Mouse (Mus musculus): ENCODE results near the gene Fzd5. TPM values are rescaled to one million over a fixed set of nuclear protein-coding genes. Genes with fewer than 3 reads are reported as not detected.
A peak's percentile ranks its signal among the peaks of the same experiment; 100 is the strongest.

The Fzd5 gene
- total and polyA plus RNA-seq, 2 experiments from 2014 or later, result 0.38 to 2.7 TPM

DNA sequence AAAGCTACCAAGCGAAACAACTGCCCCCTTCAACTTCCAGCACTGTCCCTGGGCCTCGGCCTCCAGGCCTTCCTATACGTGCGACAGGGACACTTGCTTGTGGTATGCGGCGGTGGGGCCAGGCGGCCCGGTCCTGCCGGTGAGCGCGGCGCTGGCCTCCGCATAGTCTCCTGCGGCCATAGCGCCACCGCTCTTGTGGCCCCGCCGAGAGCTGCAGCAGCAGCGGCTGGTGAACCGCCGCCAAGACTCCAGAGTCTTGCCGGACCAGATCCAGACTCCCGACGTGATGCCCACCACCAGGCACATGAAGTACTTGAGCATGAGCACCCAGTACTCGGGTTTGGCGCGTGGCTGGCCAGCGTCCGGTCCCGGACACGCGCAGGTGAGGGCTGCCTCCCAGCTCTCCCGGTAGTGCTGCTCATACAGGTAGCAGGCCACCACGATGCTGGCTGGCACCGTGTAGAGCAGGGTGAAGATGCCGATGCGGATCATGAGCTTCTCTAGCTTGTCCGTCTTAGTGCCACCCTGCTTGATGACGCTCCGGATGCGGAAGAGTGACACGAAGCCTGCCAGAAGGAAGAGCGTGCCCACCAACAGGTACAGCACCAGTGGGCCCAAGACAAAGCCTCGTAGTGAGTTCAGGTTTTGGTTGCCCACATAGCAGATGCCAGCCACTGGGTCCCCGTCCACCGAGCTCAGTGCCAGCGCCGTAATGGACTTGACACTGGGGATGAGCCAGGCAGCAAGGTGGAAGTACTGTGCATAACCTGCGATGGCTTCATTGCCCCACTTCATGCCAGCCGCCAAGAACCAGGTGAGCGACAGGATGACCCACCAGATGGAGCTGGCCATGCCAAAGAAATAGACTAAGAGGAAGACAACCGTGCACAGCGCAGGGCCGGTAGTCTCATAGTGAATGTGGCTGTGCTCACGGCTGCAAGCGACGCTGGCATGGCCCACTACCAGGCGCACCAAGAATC lies 2.5 kb downstream of the Fzd5 start:
- 42% methylated on average over 58 of the region's 58 CpGs for WGBS
- no peak for ATAC-seq
- no peak overlapping the region; the same call in 1 of the 2 replicates for H3K9ac ChIP-seq (replicated peaks; ENCODE audit: low read length)

DNA sequence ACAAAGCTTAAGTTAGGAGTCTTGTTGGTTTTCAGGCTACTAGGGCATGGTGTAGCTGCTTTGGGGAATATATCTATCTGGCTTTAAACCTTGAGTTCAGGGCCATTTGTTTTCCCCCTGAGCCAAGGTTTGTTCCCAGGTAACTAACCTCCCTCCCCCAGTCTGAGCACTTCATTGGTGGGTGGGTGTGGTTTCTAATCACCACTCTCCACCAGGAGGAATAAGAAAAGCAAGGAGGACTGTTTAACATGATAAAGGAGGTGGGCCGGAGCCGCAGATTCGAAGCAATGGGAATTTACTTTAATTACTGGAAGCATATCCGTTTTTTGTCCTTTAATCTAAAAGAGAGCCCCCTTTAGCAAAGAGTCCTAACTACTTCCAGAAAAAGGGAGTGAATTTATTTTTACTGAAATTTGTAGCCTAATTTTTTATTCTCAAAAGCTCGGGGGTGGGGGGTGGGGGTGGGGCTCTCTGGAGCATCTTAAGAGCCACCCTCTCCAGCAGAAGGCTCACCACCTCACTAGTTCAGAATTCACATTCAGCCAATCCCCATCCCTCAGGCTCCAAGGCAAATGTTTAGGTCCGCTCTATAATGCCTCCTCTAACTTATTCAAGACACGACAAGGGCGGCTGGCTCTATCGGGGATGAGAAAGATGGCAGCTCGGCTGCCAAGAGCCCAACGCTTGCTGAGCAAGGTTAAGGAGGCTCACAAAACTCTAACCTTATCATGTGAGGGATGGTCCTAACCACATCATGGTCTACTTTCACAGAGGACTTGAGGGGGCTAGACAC lies 3.9 kb downstream of the Fzd5 start:
- Histone ChIP-seq H3K4me3 (ENCODE audit: low read length) (no peak overlapping the region), H3K27me3 (ENCODE audit: insufficient read depth, low read length) (peaks cover 24% of the 10 kb centered on the region; the same call in 1 of the 2 replicates), H3K4me2 (ENCODE audit: low read depth, low read length) (no peak overlapping the region), H3K27ac (no peak overlapping the region), H3K9ac (replicated peaks; ENCODE audit: low read length) (no peak overlapping the region), H3K9me3 (ENCODE audit: low read length) (no peaks in the 10 kb centered on the region), H3K4me1 (ENCODE audit: insufficient read depth, low read length) (no peaks in the 10 kb centered on the region; the same call in 1 of the 2 replicates), H3K36me3 (ENCODE audit: insufficient read depth, low read length) (no peaks in the 10 kb centered on the region)
- DNase-seq (ENCODE audit: low spot score) (no peak), ATAC-seq (no peak)
- WGBS, result 35% methylated on average over 11 of the region's 11 CpGs
- no peak for TF ChIP-seq CTCF (IDR thresholded peaks at IDR 0.05; ENCODE audit: low read depth)

More for the DNA sequence above, 2.5 kb downstream of the Fzd5 start:
- no peaks in the 10 kb centered on the region for H3K36me3 ChIP-seq (ENCODE audit: insufficient read depth, low read length)
- no peaks in the 10 kb centered on the region for H3K9me3 ChIP-seq (ENCODE audit: low read length)
- H3K4me1 ChIP-seq (ENCODE audit: insufficient read depth, low read length), result no peaks in the 10 kb centered on the region; the same call in 1 of the 2 replicates
- peak overlapping the region; percentile 30 for H3K4me3 ChIP-seq (ENCODE audit: low read length)
- DNase-seq (ENCODE audit: low spot score), result peak; percentile 64
- H3K27me3 ChIP-seq (ENCODE audit: insufficient read depth, low read length), result peaks cover 24% of the 10 kb centered on the region; the same call in 1 of the 2 replicates
- H3K27ac ChIP-seq, result no peak overlapping the region
- peak; percentile 45 for TF ChIP-seq CTCF (IDR thresholded peaks at IDR 0.05; ENCODE audit: low read depth)
- H3K4me2 ChIP-seq (ENCODE audit: low read depth, low read length), result peak overlapping the region; percentile 94

DNA sequence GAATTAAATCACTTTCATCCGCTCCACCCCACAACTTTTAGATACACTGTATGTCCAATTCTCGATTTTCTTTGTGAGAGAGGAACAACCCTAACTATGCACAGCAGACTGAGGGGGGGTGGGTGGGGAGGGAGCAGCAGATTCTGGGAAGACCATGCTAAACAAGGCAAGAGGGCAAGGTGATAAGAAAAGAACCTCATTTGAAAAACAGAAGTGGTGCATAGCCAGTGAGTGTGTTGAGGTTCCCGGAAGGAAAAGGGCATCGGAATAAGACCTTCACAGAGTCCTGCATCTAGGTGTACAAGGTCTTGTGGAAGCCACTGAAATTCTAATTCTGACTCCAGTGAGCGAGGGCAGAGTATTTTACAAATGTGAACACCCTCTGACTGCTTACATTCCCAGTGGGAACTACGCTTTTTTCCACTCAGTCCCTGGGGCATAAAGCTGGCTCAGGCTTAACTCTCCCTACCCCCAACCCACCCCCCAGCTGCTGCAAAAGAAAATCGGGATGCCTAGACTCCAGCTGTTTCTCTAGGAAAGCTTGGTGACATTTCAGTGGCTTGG lies 4.8 kb downstream of the Fzd5 start:
- no peak for TF ChIP-seq CTCF (IDR thresholded peaks at IDR 0.05; ENCODE audit: low read depth)
- Histone ChIP-seq H3K27ac (no peak overlapping the region), H3K4me1 (ENCODE audit: insufficient read depth, low read length) (no peaks in the 10 kb centered on the region; the same call in 1 of the 2 replicates), H3K9ac (replicated peaks; ENCODE audit: low read length) (no peak overlapping the region), H3K9me3 (ENCODE audit: low read length) (no peaks in the 10 kb centered on the region), H3K27me3 (ENCODE audit: insufficient read depth, low read length) (peaks cover 24% of the 10 kb centered on the region; the same call in 1 of the 2 replicates), H3K36me3 (ENCODE audit: insufficient read depth, low read length) (no peaks in the 10 kb centered on the region), H3K4me2 (ENCODE audit: low read depth, low read length) (no peak overlapping the region), H3K4me3 (ENCODE audit: low read length) (no peak overlapping the region)
- DNase-seq (ENCODE audit: low spot score) (no peak), ATAC-seq (no peak)
- WGBS, result 63% methylated on average over 7 of the region's 7 CpGs

GRCm38 (mm10) chr1:64732161-64732560 lies 5.4 kb downstream of the Fzd5 start:
- no peak for TF ChIP-seq CTCF (IDR thresholded peaks at IDR 0.05; ENCODE audit: low read depth)
- ATAC-seq (no peak), DNase-seq (ENCODE audit: low spot score) (no peak)
- H3K4me1 ChIP-seq (ENCODE audit: insufficient read depth, low read length), result no peaks in the 10 kb centered on the region; the same call in 1 of the 2 replicates
- no peaks in the 10 kb centered on the region for H3K36me3 ChIP-seq (ENCODE audit: insufficient read depth, low read length)
- no peak overlapping the region for H3K4me3 ChIP-seq (ENCODE audit: low read length)
- WGBS, result 60% methylated on average over 10 of the region's 10 CpGs
- H3K27ac ChIP-seq, result no peak overlapping the region
- no peak overlapping the region for H3K9ac ChIP-seq (replicated peaks; ENCODE audit: low read length)
- no peaks in the 10 kb centered on the region for H3K9me3 ChIP-seq (ENCODE audit: low read length)
- no peak overlapping the region for H3K4me2 ChIP-seq (ENCODE audit: low read depth, low read length)
- peaks cover 24% of the 10 kb centered on the region; the same call in 1 of the 2 replicates for H3K27me3 ChIP-seq (ENCODE audit: insufficient read depth, low read length)

GRCm38 (mm10) chr1:64731341-64732020 lies 6.1 kb downstream of the Fzd5 start:
- Histone ChIP-seq H3K9ac (replicated peaks; ENCODE audit: low read length) (no peak overlapping the region), H3K9me3 (ENCODE audit: low read length) (no peaks in the 10 kb centered on the region), H3K27ac (no peak overlapping the region), H3K4me2 (ENCODE audit: low read depth, low read length) (no peak overlapping the region), H3K36me3 (ENCODE audit: insufficient read depth, low read length) (no peaks in the 10 kb centered on the region), H3K27me3 (ENCODE audit: insufficient read depth, low read length) (peaks cover 24% of the 10 kb centered on the region; the same call in 1 of the 2 replicates), H3K4me3 (ENCODE audit: low read length) (no peak overlapping the region), H3K4me1 (ENCODE audit: insufficient read depth, low read length) (no peaks in the 10 kb centered on the region; the same call in 1 of the 2 replicates)
- 68% methylated on average over 16 of the region's 16 CpGs for WGBS
- TF ChIP-seq CTCF (IDR thresholded peaks at IDR 0.05; ENCODE audit: low read depth), result no peak
- no peak for DNase-seq (ENCODE audit: low spot score)
- ATAC-seq, result no peak

DNA sequence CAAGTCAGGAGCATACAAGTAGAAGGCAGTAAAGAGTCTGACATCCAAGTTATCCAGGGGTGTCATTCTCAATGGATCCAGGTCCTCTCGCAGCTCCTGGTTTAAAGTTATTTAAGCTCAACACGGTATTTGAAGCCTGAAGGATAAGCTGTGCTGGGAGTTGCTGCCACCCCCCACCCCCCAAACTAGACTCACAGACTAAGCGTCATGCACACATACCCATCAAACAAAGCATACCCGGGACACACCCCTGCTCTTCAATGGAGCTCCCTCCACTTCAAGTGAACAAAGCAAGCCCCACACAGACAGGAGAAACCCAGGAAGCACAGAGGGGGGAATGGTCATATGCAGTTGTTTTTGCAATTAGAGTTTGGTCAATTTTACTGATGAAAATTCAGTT lies 7.5 kb downstream of the Fzd5 start:
- no peaks in the 10 kb centered on the region for H3K9me3 ChIP-seq (ENCODE audit: low read length)
- no peak overlapping the region for H3K4me3 ChIP-seq (ENCODE audit: low read length)
- WGBS, result 56% methylated on average over 4 of the region's 4 CpGs
- TF ChIP-seq CTCF (IDR thresholded peaks at IDR 0.05; ENCODE audit: low read depth), result no peak
- DNase-seq (ENCODE audit: low spot score) (no peak), ATAC-seq (no peak)
- H3K4me2 ChIP-seq (ENCODE audit: low read depth, low read length), result no peak overlapping the region
- H3K4me1 ChIP-seq (ENCODE audit: insufficient read depth, low read length), result no peaks in the 10 kb centered on the region
- H3K36me3 ChIP-seq (ENCODE audit: insufficient read depth, low read length), result no peaks in the 10 kb centered on the region
- no peak overlapping the region for H3K9ac ChIP-seq (replicated peaks; ENCODE audit: low read length)
- peaks cover 14% of the 10 kb centered on the region; the same call in 1 of the 2 replicates for H3K27me3 ChIP-seq (ENCODE audit: insufficient read depth, low read length)
- no peak overlapping the region for H3K27ac ChIP-seq
